8 mouse cellular contexts compared by ENCODE assay signal in genomic region chr10:80940988-80941347, GRCm38 (mm10). TPM values are rescaled to one million over a fixed set of nuclear protein-coding genes. Genes with fewer than 3 reads are reported as not detected.
DNase-seq lines count a peak whose midpoint lies in the region; ATAC-seq lines count a peak whose summit lies in the region.

No protein-coding gene starts in this region.

- no peak overlapping the region for H3K4me2 ChIP-seq in embryonic facial prominence, embryonic 12.5 days (replicated peaks)
- H3K4me2 ChIP-seq in liver, embryonic 11.5 days = peak overlapping the region; percentile 68
- H3K4me2 ChIP-seq in heart, embryonic 15.5 days = peak overlapping the region; percentile 69

- no peaks in the 10 kb centered on the region for H3K36me3 ChIP-seq in embryonic facial prominence, embryonic 12.5 days
- H3K36me3 ChIP-seq in embryonic facial prominence, embryonic 10.5 days (replicated peaks) = no peaks in the 10 kb centered on the region
- no peaks in the 10 kb centered on the region for H3K36me3 ChIP-seq in liver, embryonic 11.5 days (ENCODE audit: control insufficient read depth, insufficient read depth, low read length)
- H3K36me3 ChIP-seq in heart, embryonic 15.5 days = no peaks in the 10 kb centered on the region
- H3K36me3 ChIP-seq in macrophage (ENCODE audit: inconsistent target) = no peaks in the 10 kb centered on the region

- no peaks in the 10 kb centered on the region for H3K79me2 ChIP-seq in macrophage (ENCODE audit: inconsistent target)

- no peak for ATAC-seq in embryonic facial prominence, embryonic 12.5 days (ENCODE audit: insufficient number of reproducible peaks, insufficient read depth, low FRiP score, low TSS enrichment)
- ATAC-seq in liver, embryonic 11.5 days (replicated peaks; ENCODE audit: low FRiP score) = no peak
- peak; percentile 37 for ATAC-seq in heart, embryonic 15.5 days (replicated peaks; ENCODE audit: insufficient number of reproducible peaks, insufficient read depth, low FRiP score, low read depth)

- no peak for DNase-seq in embryonic facial prominence, embryonic 10.5 days (ENCODE audit: low spot score)
- no peak for DNase-seq in liver, embryonic 11.5 days (ENCODE audit: low spot score)
- no peak for DNase-seq in liver
- no peak for DNase-seq in testis, postnatal 14 days (ENCODE audit: low spot score)
- no peak for DNase-seq in frontal cortex, postnatal 14 days (ENCODE audit: low spot score in 2 of 2)

- no peak overlapping the region for H3K4me3 ChIP-seq in embryonic facial prominence, embryonic 12.5 days
- H3K4me3 ChIP-seq in embryonic facial prominence, embryonic 10.5 days = no peak overlapping the region
- no peak overlapping the region for H3K4me3 ChIP-seq in liver, embryonic 11.5 days (ENCODE audit: low read depth, low read length)
- H3K4me3 ChIP-seq in heart, embryonic 15.5 days = peak overlapping the region; percentile 39; the same call in 1 of the 2 replicates
- H3K4me3 ChIP-seq in macrophage (ENCODE audit: inconsistent target) = no peak overlapping the region

- no peak overlapping the region for H3K9ac ChIP-seq in embryonic facial prominence, embryonic 12.5 days
- H3K9ac ChIP-seq in liver, embryonic 11.5 days (ENCODE audit: low read depth, low read length) = no peak overlapping the region
- H3K9ac ChIP-seq in heart, embryonic 15.5 days = 0 out of 2 replicates have a peak overlapping the region, but pooled peaks have one; percentile 32

- 65% methylated on average over 2 of the region's 2 CpGs for WGBS in embryonic facial prominence, embryonic 12.5 days
- WGBS in embryonic facial prominence, embryonic 10.5 days = 73% methylated on average over 2 of the region's 2 CpGs
- WGBS in liver, embryonic 11.5 days = 42% methylated on average over 2 of the region's 2 CpGs
- 20% methylated on average over 2 of the region's 2 CpGs for WGBS in heart, embryonic 15.5 days
- 8% methylated on average over 2 of the region's 2 CpGs for WGBS in macrophage (ENCODE audit: missing documents)

- H3K9me3 ChIP-seq in embryonic facial prominence, embryonic 12.5 days = no peaks in the 10 kb centered on the region
- H3K9me3 ChIP-seq in embryonic facial prominence, embryonic 10.5 days = no peaks in the 10 kb centered on the region
- no peaks in the 10 kb centered on the region for H3K9me3 ChIP-seq in liver, embryonic 11.5 days (ENCODE audit: control insufficient read depth, low read length)
- H3K9me3 ChIP-seq in heart, embryonic 15.5 days (replicated peaks) = no peaks in the 10 kb centered on the region

- H3K4me1 ChIP-seq in embryonic facial prominence, embryonic 12.5 days = peaks cover 53% of the 10 kb centered on the region
- H3K4me1 ChIP-seq in embryonic facial prominence, embryonic 10.5 days = peaks cover 68% of the 10 kb centered on the region
- peaks cover 45% of the 10 kb centered on the region for H3K4me1 ChIP-seq in liver, embryonic 11.5 days (replicated peaks; ENCODE audit: control insufficient read depth, insufficient read depth, low read length)
- H3K4me1 ChIP-seq in heart, embryonic 15.5 days (replicated peaks) = peaks cover 73% of the 10 kb centered on the region

- H3K27me3 ChIP-seq in embryonic facial prominence, embryonic 12.5 days = 0 out of 2 replicates have a peak, but pooled peaks cover 3% of the 10 kb centered on the region
- peaks cover 48% of the 10 kb centered on the region for H3K27me3 ChIP-seq in embryonic facial prominence, embryonic 10.5 days (replicated peaks; ENCODE audit: low read depth, poor library complexity, severe bottlenecking)
- peaks cover 23% of the 10 kb centered on the region for H3K27me3 ChIP-seq in liver, embryonic 11.5 days (replicated peaks; ENCODE audit: control insufficient read depth, insufficient read depth, low read length)
- H3K27me3 ChIP-seq in heart, embryonic 15.5 days = no peaks in the 10 kb centered on the region

- 0 out of 2 replicates have a peak overlapping the region, but pooled peaks have one; percentile 90 for H3K27ac ChIP-seq in embryonic facial prominence, embryonic 12.5 days
- no peak overlapping the region for H3K27ac ChIP-seq in embryonic facial prominence, embryonic 10.5 days (replicated peaks)
- no peak overlapping the region for H3K27ac ChIP-seq in liver, embryonic 11.5 days (ENCODE audit: low read depth, low read length)
- peak overlapping the region; percentile 99 for H3K27ac ChIP-seq in heart, embryonic 15.5 days
- H3K27ac ChIP-seq in macrophage = peak overlapping the region; percentile 62

RNA-seq across cellular contexts. Expression of gene Gadd45b, which starts 11.1 kb away (rescaled TPM):
- 15.9 and 20.5 TPM in 2 replicates for polyA plus RNA-seq in embryonic facial prominence, embryonic 12.5 days (2016; fragmentation: Nextera tagmentation; extraction: Ambion mirVana)
- 6.5 and 6.8 TPM in 2 replicates for polyA plus RNA-seq in embryonic facial prominence, embryonic 10.5 days (2016; fragmentation: Nextera tagmentation; extraction: Ambion mirVana)
- 4.0 and 5.0 TPM in 2 replicates for polyA plus RNA-seq in liver, embryonic 11.5 days (2014; fragmentation: Nextera tagmentation; extraction: Ambion mirVana)
- 30.8 and 34.1 TPM in 2 replicates for polyA plus RNA-seq in heart, embryonic 15.5 days (2015; fragmentation: Nextera tagmentation; extraction: Ambion mirVana)
- 1,000 to 10,000 TPM in 1 of 26 experiments, 100 to 1,000 TPM in 25; 108 to 1,046 (median 613) TPM for total RNA-seq in macrophage (2018; cell fraction: chromatin; rRNA removed)
- total RNA-seq in macrophage (2018; cell fraction: cytosol; rRNA removed) = 100 to 1,000 TPM; 117 to 845 (median 491) TPM
- total RNA-seq in macrophage (2018; cell fraction: nucleus; rRNA removed) = 1,000 to 10,000 TPM in 14 of 26 experiments, 100 to 1,000 TPM in 12; 109 to 1,748 (median 1,022) TPM
- polyA plus RNA-seq in macrophage (2018) = 45.9 to 89.8 TPM (median 71.3 TPM) in 3 replicates

RNA-seq across cellular contexts. Expression of gene Lmnb2, which starts 22.9 kb away (rescaled TPM):
- polyA plus RNA-seq in embryonic facial prominence, embryonic 12.5 days (2016; fragmentation: Nextera tagmentation; extraction: Ambion mirVana) = 70.3 TPM in 2 replicates
- polyA plus RNA-seq in embryonic facial prominence, embryonic 10.5 days (2016; fragmentation: Nextera tagmentation; extraction: Ambion mirVana) = 82.7 and 83.1 TPM in 2 replicates
- 16.2 and 18.2 TPM in 2 replicates for polyA plus RNA-seq in liver, embryonic 11.5 days (2014; fragmentation: Nextera tagmentation; extraction: Ambion mirVana)
- 22.0 and 32.1 TPM in 2 replicates for polyA plus RNA-seq in heart, embryonic 15.5 days (2015; fragmentation: Nextera tagmentation; extraction: Ambion mirVana)
- total RNA-seq in macrophage (2018; cell fraction: chromatin; rRNA removed) = 10 to 100 TPM in 19 of 26 experiments, 1 to 10 TPM in 7; 5.1 to 30.1 (median 12.9) TPM
- total RNA-seq in macrophage (2018; cell fraction: cytosol; rRNA removed) = 1 to 10 TPM; 4.0 to 9.6 (median 7.0) TPM
- 10 to 100 TPM in 10 of 26 experiments, 1 to 10 TPM in 16; 4.9 to 32.4 (median 8.3) TPM for total RNA-seq in macrophage (2018; cell fraction: nucleus; rRNA removed)
- polyA plus RNA-seq in macrophage (2018) = 6.2 to 17.4 TPM (median 7.2 TPM) in 3 replicates

RNA-seq across cellular contexts. Expression of gene Timm13, which starts 40.2 kb away (rescaled TPM):
- polyA plus RNA-seq in embryonic facial prominence, embryonic 12.5 days (2016; fragmentation: Nextera tagmentation; extraction: Ambion mirVana) = 308 and 322 TPM in 2 replicates
- 349 and 359 TPM in 2 replicates for polyA plus RNA-seq in embryonic facial prominence, embryonic 10.5 days (2016; fragmentation: Nextera tagmentation; extraction: Ambion mirVana)
- polyA plus RNA-seq in liver, embryonic 11.5 days (2014; fragmentation: Nextera tagmentation; extraction: Ambion mirVana) = 396 and 445 TPM in 2 replicates
- polyA plus RNA-seq in heart, embryonic 15.5 days (2015; fragmentation: Nextera tagmentation; extraction: Ambion mirVana) = 269 and 299 TPM in 2 replicates
- 10 to 100 TPM in 23 of 26 experiments, 1 to 10 TPM in 3; 5.7 to 41.2 (median 21.0) TPM for total RNA-seq in macrophage (2018; cell fraction: chromatin; rRNA removed)
- total RNA-seq in macrophage (2018; cell fraction: cytosol; rRNA removed) = 100 to 1,000 TPM in 1 of 26 experiments, 10 to 100 TPM in 25; 56.5 to 101 (median 78.3) TPM
- total RNA-seq in macrophage (2018; cell fraction: nucleus; rRNA removed) = 10 to 100 TPM; 14.0 to 62.1 (median 35.5) TPM
- polyA plus RNA-seq in macrophage (2018) = 25.5 to 160 TPM (median 109 TPM) in 3 replicates

Comparison
In these comparisons a context has a peak if more than half of its experiments do, and no peak if none do; other contexts are left out.
1. H3K27ac ChIP-seq: peak in embryonic facial prominence, embryonic 12.5 days (single experiment), heart, embryonic 15.5 days (single experiment) and macrophage (single experiment); none in embryonic facial prominence, embryonic 10.5 days (single experiment) and liver, embryonic 11.5 days (single experiment).